Mouse (Mus musculus): Measurements from ENCODE around the gene Tmem106c. TPM values are rescaled to one million over a fixed set of nuclear protein-coding genes. Genes with fewer than 3 reads are reported as not detected.
A peak's percentile ranks its signal among the peaks of the same experiment; 100 is the strongest.

Gene Tmem106c
- polyA plus RNA-seq, 1 experiment, result 11.5 TPM

GRCm38 (mm10) chr15:97929259-97929824, 34.7 kb upstream of the Tmem106c start:
- H3ac ChIP-seq (ENCODE audit: control insufficient read depth, insufficient read length), result no peak overlapping the region
- H3K4me2 ChIP-seq (ENCODE audit: low read depth), result no peak overlapping the region
- no peaks in the 10 kb centered on the region for H3K36me3 ChIP-seq (ENCODE audit: control insufficient read depth, insufficient read depth)
- H3K79me2 ChIP-seq (ENCODE audit: control insufficient read depth, insufficient read depth), result no peaks in the 10 kb centered on the region
- H3K27me3 ChIP-seq (ENCODE audit: control insufficient read depth, insufficient read depth, insufficient read length), result peaks cover 5% of the 10 kb centered on the region
- no peak overlapping the region for H3K4me3 ChIP-seq
- TF ChIP-seq REST (IDR thresholded peaks at IDR 0.05; ENCODE audit: insufficient read depth, insufficient read length), result no peak

DNA sequence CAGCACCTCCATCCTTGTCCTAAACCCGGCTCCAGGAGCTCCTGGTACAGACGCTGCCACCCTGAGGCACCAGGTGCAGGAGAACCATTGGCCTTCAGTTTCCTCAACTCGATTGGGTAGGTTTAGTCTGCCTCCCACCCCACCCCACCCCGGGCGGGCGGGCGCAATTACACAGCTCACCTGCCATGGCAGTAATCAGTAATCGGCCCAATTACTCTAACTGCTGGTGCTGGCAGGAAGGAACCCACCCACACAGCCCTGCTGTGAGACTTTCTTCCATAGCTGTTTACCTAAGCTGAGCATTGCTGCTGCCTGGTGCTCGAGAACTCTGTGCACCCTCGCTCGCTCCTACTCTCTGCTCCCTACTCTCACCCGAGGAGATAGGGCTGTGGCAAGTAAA, 31.6 kb upstream of the Tmem106c start:
- Histone ChIP-seq H3K4me2 (ENCODE audit: low read depth) (no peak overlapping the region), H3K36me3 (ENCODE audit: control insufficient read depth, insufficient read depth) (no peaks in the 10 kb centered on the region), H3ac (ENCODE audit: control insufficient read depth, insufficient read length) (no peak overlapping the region), H3K27me3 (ENCODE audit: control insufficient read depth, insufficient read depth, insufficient read length) (peaks cover 5% of the 10 kb centered on the region), H3K79me2 (ENCODE audit: control insufficient read depth, insufficient read depth) (no peaks in the 10 kb centered on the region), H3K4me3 (no peak overlapping the region)
- no peak for TF ChIP-seq REST (IDR thresholded peaks at IDR 0.05; ENCODE audit: insufficient read depth, insufficient read length)
- TF ChIP-seq CEBPB (IDR thresholded peaks at IDR 0.05; ENCODE audit: insufficient read depth, poor library complexity, severe bottlenecking), result no peak
- no peak for TF ChIP-seq POLR2AphosphoS2 (IDR thresholded peaks at IDR 0.05; ENCODE audit: insufficient read length, low read depth)
- no peak for TF ChIP-seq MYOD1 (IDR thresholded peaks at IDR 0.05; ENCODE audit: control insufficient read depth in 1 of 3, insufficient read length in 2 of 3, low read depth in 2 of 3)
- no peak for TF ChIP-seq MAX (IDR thresholded peaks at IDR 0.05; ENCODE audit: low read depth)
- TF ChIP-seq TCF12 (IDR thresholded peaks at IDR 0.05; ENCODE audit: insufficient read depth, poor library complexity, severe bottlenecking), result no peak
- no peak for TF ChIP-seq TCF3 (IDR thresholded peaks at IDR 0.05; ENCODE audit: insufficient read length, low read depth)
- TF ChIP-seq USF1 (IDR thresholded peaks at IDR 0.05; ENCODE audit: low read depth), result no peak
- no peak for TF ChIP-seq E2F4 (IDR thresholded peaks at IDR 0.05; ENCODE audit: insufficient read depth)
- TF ChIP-seq POLR2A (IDR thresholded peaks at IDR 0.05; ENCODE audit: insufficient read length, low read depth), result no peak
- TF ChIP-seq SRF (IDR thresholded peaks at IDR 0.05; ENCODE audit: control insufficient read depth, insufficient read length, low read depth), result no peak
- TF ChIP-seq MYOG (IDR thresholded peaks at IDR 0.05; ENCODE audit: control insufficient read depth in 1 of 3, insufficient read depth in 1 of 3, insufficient read length in 2 of 3, low read depth in 2 of 3), result no peak

DNA sequence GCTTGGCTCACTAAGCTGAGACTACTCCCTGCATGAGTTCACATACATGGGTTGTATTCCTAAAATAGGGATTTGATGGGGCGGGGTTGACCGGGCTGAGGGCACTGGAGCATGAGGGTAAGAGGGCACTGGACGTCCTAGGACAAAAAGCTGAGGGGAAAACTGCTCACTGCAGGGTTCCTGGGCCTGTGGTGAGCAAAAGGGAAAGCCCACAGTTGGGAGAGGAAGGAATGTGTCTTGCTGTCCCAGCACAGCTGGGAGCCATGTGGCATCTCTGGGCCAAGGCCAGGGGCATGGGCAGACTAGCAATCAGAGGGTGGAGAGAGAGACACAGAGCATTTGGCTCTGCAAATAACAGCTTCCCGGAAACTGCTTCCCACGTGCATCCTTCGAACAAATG, 25.4 kb upstream of the Tmem106c start:
- Histone ChIP-seq H3ac (ENCODE audit: control insufficient read depth, insufficient read length) (no peak overlapping the region), H3K4me2 (ENCODE audit: low read depth) (peak overlapping the region; percentile 18), H3K4me3 (no peak overlapping the region), H3K36me3 (ENCODE audit: control insufficient read depth, insufficient read depth) (no peaks in the 10 kb centered on the region), H3K27me3 (ENCODE audit: control insufficient read depth, insufficient read depth, insufficient read length) (no peaks in the 10 kb centered on the region), H3K79me2 (ENCODE audit: control insufficient read depth, insufficient read depth) (no peaks in the 10 kb centered on the region)
- TF ChIP-seq SRF (IDR thresholded peaks at IDR 0.05; ENCODE audit: control insufficient read depth, insufficient read length, low read depth) (no peak), MAX (IDR thresholded peaks at IDR 0.05; ENCODE audit: low read depth) (no peak), TCF3 (IDR thresholded peaks at IDR 0.05; ENCODE audit: insufficient read length, low read depth) (peak; percentile 87), MYOD1 (IDR thresholded peaks at IDR 0.05; ENCODE audit: control insufficient read depth in 1 of 3, insufficient read length in 2 of 3, low read depth in 2 of 3) (peak in 2 of 3 experiments; percentile 80 to 86), E2F4 (IDR thresholded peaks at IDR 0.05; ENCODE audit: insufficient read depth) (no peak), REST (IDR thresholded peaks at IDR 0.05; ENCODE audit: insufficient read depth, insufficient read length) (no peak), POLR2A (IDR thresholded peaks at IDR 0.05; ENCODE audit: insufficient read length, low read depth) (no peak), CEBPB (IDR thresholded peaks at IDR 0.05; ENCODE audit: insufficient read depth, poor library complexity, severe bottlenecking) (no peak), MYOG (IDR thresholded peaks at IDR 0.05; ENCODE audit: control insufficient read depth in 1 of 3, insufficient read depth in 1 of 3, insufficient read length in 2 of 3, low read depth in 2 of 3) (peak; percentile 67 to 93 (median 83)), TCF12 (IDR thresholded peaks at IDR 0.05; ENCODE audit: insufficient read depth, poor library complexity, severe bottlenecking) (peak; percentile 76), USF1 (IDR thresholded peaks at IDR 0.05; ENCODE audit: low read depth) (no peak), POLR2AphosphoS2 (IDR thresholded peaks at IDR 0.05; ENCODE audit: insufficient read length, low read depth) (no peak)

- H3K4me2 ChIP-seq (ENCODE audit: low read depth), result no peak overlapping the region
- H3K4me3 ChIP-seq, result no peak overlapping the region
- no peaks in the 10 kb centered on the region for H3K79me2 ChIP-seq (ENCODE audit: control insufficient read depth, insufficient read depth)
- no peaks in the 10 kb centered on the region for H3K36me3 ChIP-seq (ENCODE audit: control insufficient read depth, insufficient read depth)
- no peak overlapping the region for H3ac ChIP-seq (ENCODE audit: control insufficient read depth, insufficient read length)
- H3K27me3 ChIP-seq (ENCODE audit: control insufficient read depth, insufficient read depth, insufficient read length), result no peaks in the 10 kb centered on the region
- TF ChIP-seq CEBPB (IDR thresholded peaks at IDR 0.05; ENCODE audit: insufficient read depth, poor library complexity, severe bottlenecking) (peak; percentile 87), SRF (IDR thresholded peaks at IDR 0.05; ENCODE audit: control insufficient read depth, insufficient read length, low read depth) (no peak)
These were observed 23.9 kb upstream of the Tmem106c start for GRCm38 (mm10) chr15:97940088-97940487.

DNA sequence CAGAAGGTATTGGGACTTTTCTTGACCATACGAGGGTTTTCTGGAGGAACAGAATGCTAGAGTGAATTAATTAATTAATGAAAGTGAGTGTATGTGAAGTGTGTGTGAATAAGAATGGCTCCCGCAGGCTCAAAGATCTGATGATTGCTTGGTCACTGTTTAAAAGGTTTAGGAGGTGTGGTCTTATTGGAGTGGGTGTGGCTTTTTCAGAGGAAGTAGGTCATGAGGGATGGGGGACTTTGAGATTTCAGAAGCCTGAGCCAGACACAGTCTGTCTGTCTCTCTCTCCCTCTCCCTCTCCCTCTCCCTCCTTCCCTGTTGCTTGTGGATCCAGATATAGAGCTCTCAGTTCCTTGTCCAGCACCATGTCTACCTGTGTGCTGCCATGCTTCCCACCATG, 22.7 kb upstream of the Tmem106c start:
- Histone ChIP-seq H3ac (ENCODE audit: control insufficient read depth, insufficient read length) (no peak overlapping the region), H3K27me3 (ENCODE audit: control insufficient read depth, insufficient read depth, insufficient read length) (no peaks in the 10 kb centered on the region), H3K79me2 (ENCODE audit: control insufficient read depth, insufficient read depth) (no peaks in the 10 kb centered on the region), H3K4me2 (ENCODE audit: low read depth) (no peak overlapping the region), H3K4me3 (no peak overlapping the region), H3K36me3 (ENCODE audit: control insufficient read depth, insufficient read depth) (no peaks in the 10 kb centered on the region)
- TF ChIP-seq REST (IDR thresholded peaks at IDR 0.05; ENCODE audit: insufficient read depth, insufficient read length) (no peak), SRF (IDR thresholded peaks at IDR 0.05; ENCODE audit: control insufficient read depth, insufficient read length, low read depth) (no peak), E2F4 (IDR thresholded peaks at IDR 0.05; ENCODE audit: insufficient read depth) (no peak), TCF12 (IDR thresholded peaks at IDR 0.05; ENCODE audit: insufficient read depth, poor library complexity, severe bottlenecking) (no peak), POLR2A (IDR thresholded peaks at IDR 0.05; ENCODE audit: insufficient read length, low read depth) (no peak), MYOG (IDR thresholded peaks at IDR 0.05; ENCODE audit: control insufficient read depth in 1 of 3, insufficient read depth in 1 of 3, insufficient read length in 2 of 3, low read depth in 2 of 3) (no peak), CEBPB (IDR thresholded peaks at IDR 0.05; ENCODE audit: insufficient read depth, poor library complexity, severe bottlenecking) (no peak), MYOD1 (IDR thresholded peaks at IDR 0.05; ENCODE audit: control insufficient read depth in 1 of 3, insufficient read length in 2 of 3, low read depth in 2 of 3) (no peak)
